Mouse (Mus musculus) limb, embryonic 14.5 days (tissue): ENCODE results near the gene Arhgef10l. TPM values are rescaled to one million over a fixed set of nuclear protein-coding genes. Genes with fewer than 3 reads are reported as not detected.

Experiments
- ATAC-seq: fragments of 200-750 bp; cut with Nextera tagmentation; 2 replicates; pipeline ENCODE4 v1.8.0; 2017; ENCODE audit warnings: low read depth, moderate number of reproducible peaks, moderate TSS enrichment; ENCODE audit not compliant: low FRiP score
- DNase-seq: peaks from one replicate; pipeline ENCODE4 v3.0.0-alpha.2; 2015; ENCODE audit warnings: low spot score
- H3K27ac ChIP-seq: fragments of 300-500 bp; sonication (generic); replicated peaks from 2 replicates; pipeline ENCODE4 v1.5.1; 2014; ENCODE audit warnings: low read depth, mild to moderate bottlenecking, low read length, moderate library complexity, mixed read lengths
- H3K27me3 ChIP-seq: fragments of 300-500 bp; sonication (generic); 2 replicates; pipeline ENCODE4 v1.6.1; 2014; ENCODE audit warnings: low read length, mixed read lengths; ENCODE audit not compliant: control insufficient read depth, insufficient read depth
- H3K36me3 ChIP-seq: fragments of 300-500 bp; sonication (generic); 2 replicates; pipeline ENCODE4 v1.6.1; 2014; ENCODE audit warnings: mild to moderate bottlenecking, low read length, moderate library complexity, mixed read lengths; ENCODE audit not compliant: control insufficient read depth, insufficient read depth
- H3K4me1 ChIP-seq: fragments of 300-500 bp; sonication (generic); 2 replicates; pipeline ENCODE4 v1.6.1; 2014; ENCODE audit warnings: antibody characterized with exemption, low read length, mixed read lengths; ENCODE audit not compliant: control insufficient read depth, insufficient read depth
- H3K4me2 ChIP-seq: fragments of 300-500 bp; sonication (generic); replicated peaks from 2 replicates; pipeline ENCODE4 v1.6.1; 2014; ENCODE audit warnings: low read depth, mild to moderate bottlenecking, low read length, moderate library complexity; ENCODE audit not compliant: severe bottlenecking
- H3K4me3 ChIP-seq: fragments of 300-500 bp; sonication (generic); replicated peaks from 2 replicates; pipeline ENCODE4 v1.5.1; 2014; ENCODE audit warnings: low read length
- H3K9ac ChIP-seq: fragments of 300-500 bp; sonication (generic); 2 replicates; pipeline ENCODE4 v1.6.1; 2014; ENCODE audit warnings: mild to moderate bottlenecking, low read depth, low read length, moderate library complexity; ENCODE audit not compliant: severe bottlenecking
- H3K9me3 ChIP-seq: fragments of 300-500 bp; sonication (generic); 2 replicates; pipeline ENCODE4 v1.6.1; 2016; ENCODE audit warnings: low read length; ENCODE audit not compliant: control insufficient read depth
- POLR2A ChIP-seq: fragments of 200-500 bp; IDR thresholded peaks from 2 replicates; pipeline ENCODE4 v1.8.0; 2012; ENCODE audit warnings: inconsistent platforms, mild to moderate bottlenecking, moderate library complexity, borderline replicate concordance; ENCODE audit not compliant: insufficient read depth, insufficient read length; ENCODE audit errors: extremely low read depth
- WGBS: fragments of 180-500 bp; shearing (Covaris S2); extraction: QIAGEN DNeasy Blood & Tissue Kit; methylation state at CpG from one replicate; pipeline ENCODE4 v1.1.7; 2014; 5-methylcytosine and 5-hydroxymethylcytosine counted together
- polyA plus RNA-seq, 2 experiments: library from polyadenylated mRNA; depleted of rRNA in 1 of 2; stranded (reverse) in 1 of 2; unstranded in 1 of 2; fragments of >200 nt; fragmentation: Nextera tagmentation in 1 of 2; extraction: Ambion mirVana in 1 of 2; gene quantifications; 2 replicates each; pipeline versions ENCODE4 v1.2.1 to v1.2.3; 2012 to 2014

Gene Arhgef10l
- polyA plus RNA-seq, 2 experiments, result 13.7 to 19.5 TPM

DNA sequence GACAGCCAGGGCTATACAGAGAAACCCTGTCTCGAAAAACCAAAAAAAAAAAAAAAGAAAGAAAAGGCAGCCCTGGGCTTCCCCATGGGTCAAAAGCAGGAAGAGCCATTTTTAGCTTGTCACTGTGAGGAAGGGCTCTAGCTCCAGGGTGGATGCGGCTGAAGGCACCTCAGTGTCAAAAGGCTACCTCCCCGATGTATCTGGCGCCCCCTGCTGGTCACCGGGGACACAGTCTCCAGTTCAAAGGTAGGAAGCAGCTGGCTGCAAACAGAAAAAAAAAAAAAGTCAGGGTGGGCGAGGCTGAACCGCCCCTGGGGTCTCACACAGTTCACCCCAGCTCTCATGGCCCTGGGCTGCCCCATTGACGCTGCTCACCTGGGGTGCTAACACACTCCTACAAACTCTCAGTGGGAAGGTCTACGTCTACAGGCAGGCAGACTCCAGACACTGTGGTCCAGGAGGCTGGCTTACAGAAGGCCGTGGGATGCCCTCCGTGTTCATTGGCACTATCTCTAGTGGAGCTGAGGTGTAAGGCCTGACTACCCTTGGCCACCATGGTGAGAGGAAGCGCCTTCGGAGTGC, 8.6 kb upstream of the Arhgef10l start:
- H3K9ac ChIP-seq, result no peak overlapping the region
- 42% methylated on average over 11 of the region's 13 CpGs for WGBS
- H3K4me2 ChIP-seq, result no peak overlapping the region
- H3K36me3 ChIP-seq, result no peaks in the 10 kb centered on the region
- no peak overlapping the region for H3K27ac ChIP-seq
- no peaks in the 10 kb centered on the region for H3K27me3 ChIP-seq
- H3K9me3 ChIP-seq, result no peaks in the 10 kb centered on the region
- no peaks in the 10 kb centered on the region for H3K4me1 ChIP-seq
- no peak for TF ChIP-seq POLR2A
- DNase-seq (peak; percentile 68), ATAC-seq (peak; percentile 42; the same call in 1 of the 2 replicates)
- no peak overlapping the region for H3K4me3 ChIP-seq

GRCm38 (mm10) chr4:140673527-140674264, 7.9 kb upstream of the Arhgef10l start:
- no peak overlapping the region for H3K27ac ChIP-seq
- no peaks in the 10 kb centered on the region for H3K27me3 ChIP-seq
- no peak overlapping the region for H3K9ac ChIP-seq
- H3K9me3 ChIP-seq, result no peaks in the 10 kb centered on the region
- no peak overlapping the region for H3K4me3 ChIP-seq
- ATAC-seq, result no peak
- no peak for TF ChIP-seq POLR2A
- no peaks in the 10 kb centered on the region for H3K36me3 ChIP-seq
- no peak overlapping the region for H3K4me2 ChIP-seq
- 60% methylated on average over 12 of the region's 12 CpGs for WGBS
- no peak for DNase-seq
- H3K4me1 ChIP-seq, result no peaks in the 10 kb centered on the region

GRCm38 (mm10) chr4:140667802-140668201, 2.0 kb upstream of the Arhgef10l start:
- Histone ChIP-seq H3K9me3 (no peaks in the 10 kb centered on the region), H3K4me2 (no peak overlapping the region), H3K36me3 (no peaks in the 10 kb centered on the region), H3K4me1 (peaks cover 4% of the 10 kb centered on the region), H3K27me3 (no peaks in the 10 kb centered on the region), H3K4me3 (no peak overlapping the region), H3K9ac (no peak overlapping the region), H3K27ac (no peak overlapping the region)
- ATAC-seq, result no peak
- no peak for TF ChIP-seq POLR2A
- 85% methylated on average over 8 of the region's 8 CpGs for WGBS
- DNase-seq, result no peak

- Histone ChIP-seq H3K27me3 (no peaks in the 10 kb centered on the region), H3K4me1 (peaks cover 8% of the 10 kb centered on the region), H3K27ac (no peak overlapping the region), H3K4me2 (no peak overlapping the region), H3K36me3 (no peaks in the 10 kb centered on the region), H3K4me3 (no peak overlapping the region), H3K9me3 (no peaks in the 10 kb centered on the region), H3K9ac (no peak overlapping the region)
- no peak for TF ChIP-seq POLR2A
- DNase-seq (no peak), ATAC-seq (no peak)
- WGBS, result 73% methylated on average over 7 of the region's 7 CpGs
Observed at GRCm38 (mm10) chr4:140665053-140665452, 759 bp downstream of the Arhgef10l start.

DNA sequence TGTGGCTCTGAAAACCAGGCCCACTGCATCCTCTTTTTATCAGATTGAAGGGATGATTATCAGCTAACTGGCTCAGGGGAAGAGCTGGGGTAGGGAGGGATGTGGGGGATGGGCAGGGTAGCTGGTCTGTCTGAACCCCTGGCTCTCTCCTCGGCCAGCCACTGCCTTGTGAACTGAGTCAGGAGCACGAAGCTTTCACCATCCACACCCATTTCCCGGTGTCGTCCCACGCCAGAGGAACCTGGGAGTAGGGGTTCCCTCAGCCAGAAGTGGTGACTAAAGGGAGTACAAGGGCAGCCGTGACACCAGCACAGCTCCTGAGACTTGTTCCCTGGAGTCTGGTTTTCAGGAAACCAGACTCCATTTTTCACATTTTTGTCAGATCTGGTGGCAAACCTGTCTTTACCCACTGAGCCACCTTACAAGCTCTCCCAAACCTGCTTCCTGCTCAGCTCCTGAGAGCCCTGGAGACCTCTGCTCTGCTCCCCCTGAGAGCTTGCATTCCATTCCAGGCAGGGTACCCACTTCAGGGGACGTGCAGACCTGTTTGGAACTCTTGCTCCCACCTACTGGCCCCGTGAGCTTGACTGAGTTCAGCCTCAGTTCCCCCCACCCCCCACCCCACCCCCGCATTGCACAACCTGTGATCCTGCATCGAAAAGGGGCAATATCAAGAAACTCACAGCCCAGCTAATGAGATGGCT, 2.8 kb downstream of the Arhgef10l start:
- Histone ChIP-seq H3K27ac (no peak overlapping the region), H3K36me3 (no peaks in the 10 kb centered on the region), H3K4me2 (no peak overlapping the region), H3K9me3 (no peaks in the 10 kb centered on the region), H3K9ac (no peak overlapping the region), H3K4me3 (no peak overlapping the region), H3K4me1 (peaks cover 13% of the 10 kb centered on the region), H3K27me3 (no peaks in the 10 kb centered on the region)
- WGBS, result 25% methylated on average over 10 of the region's 10 CpGs
- no peak for DNase-seq
- ATAC-seq, result no peak
- TF ChIP-seq POLR2A, result no peak
